Mouse (Mus musculus) liver, embryonic 14.5 days (tissue): Measurements from ENCODE around the gene Poldip2. TPM values are rescaled to one million over a fixed set of nuclear protein-coding genes. Genes with fewer than 3 reads are reported as not detected.
A peak's percentile ranks its signal among the peaks of the same experiment; 100 is the strongest.

Experiments
- ATAC-seq: fragments of 200-750 bp; cut with Nextera tagmentation; 2 replicates; pipeline ENCODE4 v1.8.0; 2017; ENCODE audit warnings: moderate number of reproducible peaks, mild to moderate bottlenecking, moderate library complexity; ENCODE audit not compliant: insufficient read depth
- DNase-seq, 3 experiments: peaks; one replicate each; pipeline ENCODE4 v3.0.0-alpha.2; 2012 to 2013; ENCODE audit warnings: low read depth in 3 of 3, low spot score in 3 of 3
- H3K27ac ChIP-seq: fragments of 300-500 bp; sonication (generic); 2 replicates; pipeline ENCODE4 v1.5.1; 2014; ENCODE audit warnings: moderate library complexity, mild to moderate bottlenecking, control low read depth, inconsistent platforms
- H3K27me3 ChIP-seq: fragments of 300-500 bp; sonication (generic); 2 replicates; pipeline ENCODE4 v1.6.1; 2014; ENCODE audit warnings: mild to moderate bottlenecking, low read length, moderate library complexity; ENCODE audit not compliant: control insufficient read depth, insufficient read depth
- H3K36me3 ChIP-seq: fragments of 300-500 bp; sonication (generic); replicated peaks from 2 replicates; pipeline ENCODE4 v1.6.1; 2014; ENCODE audit warnings: low read depth; ENCODE audit not compliant: control insufficient read depth, insufficient read depth
- H3K4me1 ChIP-seq, 2 experiments: fragments of 200-500 bp in 1 of 2; fragments of 300-500 bp in 1 of 2; sonication (generic) in 1 of 2; replicated peaks; 2 replicates each; pipeline ENCODE4 v1.6.1; 2012 to 2014; ENCODE audit warnings: antibody characterized with exemption in 1 of 2, inconsistent platforms in 1 of 2, low read length in 1 of 2; ENCODE audit not compliant: control insufficient read depth in 2 of 2, insufficient read depth in 2 of 2
- H3K4me2 ChIP-seq: fragments of 300-500 bp; sonication (generic); 2 replicates; pipeline ENCODE4 v1.6.1; 2014; ENCODE audit warnings: low read depth, mild to moderate bottlenecking, control low read depth, moderate library complexity
- H3K4me3 ChIP-seq, 2 experiments: fragments of 200-500 bp in 1 of 2; fragments of 300-500 bp in 1 of 2; sonication (generic) in 1 of 2; 2 replicates each; pipeline ENCODE4 v1.5.1; 2012 to 2014; ENCODE audit warnings: low read depth in 2 of 2, low read length in 2 of 2, mild to moderate bottlenecking in 2 of 2, control low read depth in 1 of 2, inconsistent platforms in 1 of 2, moderate library complexity in 1 of 2; ENCODE audit not compliant: insufficient read depth in 1 of 2
- H3K9ac ChIP-seq: fragments of 300-500 bp; sonication (generic); replicated peaks from 2 replicates; pipeline ENCODE4 v1.6.1; 2014; ENCODE audit warnings: mild to moderate bottlenecking, control low read depth, moderate library complexity
- H3K9me3 ChIP-seq: fragments of 300-500 bp; sonication (generic); 2 replicates; pipeline ENCODE4 v1.6.1; 2016; ENCODE audit warnings: low read length, mixed read lengths; ENCODE audit not compliant: control insufficient read depth
- CTCF ChIP-seq: IDR thresholded peaks from 2 replicates; pipeline ENCODE4 v1.5.1; 2016; ENCODE audit warnings: antibody characterized with exemption, low read depth, control low read depth
- EP300 ChIP-seq: IDR thresholded peaks from 2 replicates; pipeline ENCODE4 v1.6.1; 2016; ENCODE audit warnings: antibody characterized with exemption, low read depth
- WGBS: fragments of 180-500 bp; shearing (Covaris S2); extraction: QIAGEN DNeasy Blood & Tissue Kit; methylation state at CpG from one replicate; pipeline ENCODE4 v1.1.7; 2014; ENCODE audit not compliant: insufficient replicate concordance; 5-methylcytosine and 5-hydroxymethylcytosine counted together
- polyA plus RNA-seq, 2 experiments: library from polyadenylated mRNA; depleted of rRNA in 1 of 2; stranded (reverse) in 1 of 2; unstranded in 1 of 2; fragments of >200 nt; fragmentation: Nextera tagmentation in 1 of 2; extraction: Ambion mirVana in 1 of 2; gene quantifications; 2 replicates each; pipeline versions ENCODE4 v1.2.1 to v1.2.3; 2012 to 2014

The Poldip2 gene
- polyA plus RNA-seq, 2 experiments, result 28.2 to 57.2 TPM

DNA sequence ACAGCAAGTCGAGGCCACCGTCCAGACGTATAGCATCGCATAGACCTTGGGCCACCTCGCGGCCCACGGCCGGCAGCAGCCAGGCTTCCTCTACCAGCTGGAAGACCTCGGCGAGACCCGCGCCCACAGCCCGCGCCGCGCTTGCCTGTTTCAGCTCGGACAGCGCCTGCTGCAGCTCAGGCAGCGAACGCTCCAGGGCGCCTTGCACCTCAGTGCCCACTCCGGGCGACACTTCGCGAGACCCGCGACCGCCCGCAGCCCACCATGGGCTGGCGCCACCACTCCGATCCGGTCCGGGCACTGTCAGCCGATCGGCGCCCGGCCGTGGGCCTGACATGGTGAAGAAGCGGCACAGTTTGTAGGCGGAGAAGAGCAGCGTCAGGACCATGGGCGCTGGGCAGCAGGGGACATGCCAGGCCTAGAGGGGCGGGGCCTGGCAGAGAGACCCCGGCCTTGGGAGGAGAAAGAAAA lies 14.9 kb upstream of the Poldip2 start:
- Histone ChIP-seq H3K4me1 (no peaks in the 10 kb centered on the region; a peak in 1 of 4 replicates), H3K9ac (no peak overlapping the region), H3K36me3 (no peaks in the 10 kb centered on the region), H3K4me3 (peak overlapping the region; percentile 1 to 43; a peak in 2 of 4 replicates), H3K9me3 (no peaks in the 10 kb centered on the region), H3K4me2 (peak overlapping the region; percentile 65), H3K27me3 (peaks cover 36% of the 10 kb centered on the region), H3K27ac (no peak overlapping the region)
- TF ChIP-seq EP300, result no peak
- TF ChIP-seq CTCF, result no peak
- under 1% methylated on average over 44 of the region's 44 CpGs for WGBS
- ATAC-seq (no peak), DNase-seq (no peak)

- H3K27me3 ChIP-seq, result peaks cover 33% of the 10 kb centered on the region
- peak within 1 kb of the TSS; percentile 65 for H3K4me2 ChIP-seq
- peak; percentile 81 for ATAC-seq
- peak within 1 kb of the TSS; percentile 43 to 47 for H3K4me3 ChIP-seq
- DNase-seq, result peak; percentile 78 to 83 (median 80)
- 2% methylated on average over 36 of the region's 36 CpGs for WGBS
- TF ChIP-seq CTCF, result no peak
- no peak for TF ChIP-seq EP300
- no peaks in the 10 kb centered on the region; a peak in 1 of 4 replicates for H3K4me1 ChIP-seq
- peak within 1 kb of the TSS; percentile 36 for H3K9ac ChIP-seq
- no peaks in the 10 kb centered on the region for H3K36me3 ChIP-seq
- H3K9me3 ChIP-seq, result no peaks in the 10 kb centered on the region
- H3K27ac ChIP-seq, result no peak within 1 kb of the TSS
Observed at GRCm38 (mm10) chr11:78497544-78498522, 14.2 kb upstream of the Poldip2 start, which contains the start of gene Sarm1. Gene Sarm1 (minus strand): TSS chr11:78497754.

DNA sequence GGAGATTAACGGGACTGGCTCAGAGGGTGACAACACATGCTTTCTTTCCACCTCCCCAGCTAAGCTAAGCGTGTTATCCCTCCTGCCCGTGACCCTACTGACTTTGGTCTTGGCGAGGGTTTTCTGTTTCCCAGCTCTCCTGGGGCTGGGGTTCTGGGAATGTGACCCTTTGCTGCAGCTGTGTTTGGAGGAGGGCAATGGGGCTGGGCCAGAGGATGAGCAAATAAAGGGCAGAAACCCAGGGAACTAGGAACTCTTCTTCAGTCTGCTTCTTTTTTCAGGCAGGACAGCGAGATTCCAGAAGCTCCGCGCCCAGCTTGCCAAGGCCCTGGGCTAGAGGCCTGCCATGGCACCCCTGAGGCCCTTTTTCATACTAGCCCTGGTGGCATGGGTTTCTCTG lies 13.0 kb upstream of the Poldip2 start, which contains the start of gene Vtn:
TSS of gene Vtn (plus strand) at position 88 of the 400 bp plus-strand sequence.
- H3K4me2 ChIP-seq, result peak within 1 kb of the TSS; percentile 65
- no peak for TF ChIP-seq EP300
- TF ChIP-seq CTCF, result no peak
- H3K27ac ChIP-seq, result no peak within 1 kb of the TSS
- WGBS, result 59% methylated on average over 7 of the region's 7 CpGs
- H3K9ac ChIP-seq, result peak within 1 kb of the TSS; percentile 36
- H3K4me1 ChIP-seq, result no peaks in the 10 kb centered on the region; a peak in 1 of 4 replicates
- ATAC-seq (peak; percentile 27), DNase-seq (no peak)
- peak within 1 kb of the TSS; percentile 43 to 57 for H3K4me3 ChIP-seq
- peaks cover 33% of the 10 kb centered on the region for H3K27me3 ChIP-seq
- H3K9me3 ChIP-seq, result no peaks in the 10 kb centered on the region
- H3K36me3 ChIP-seq, result no peaks in the 10 kb centered on the region

GRCm38 (mm10) chr11:78499543-78499942 lies 12.4 kb upstream of the Poldip2 start:
- TF ChIP-seq CTCF, result no peak
- TF ChIP-seq EP300, result no peak
- H3K4me3 ChIP-seq, result peak overlapping the region; percentile 29 to 57

DNA sequence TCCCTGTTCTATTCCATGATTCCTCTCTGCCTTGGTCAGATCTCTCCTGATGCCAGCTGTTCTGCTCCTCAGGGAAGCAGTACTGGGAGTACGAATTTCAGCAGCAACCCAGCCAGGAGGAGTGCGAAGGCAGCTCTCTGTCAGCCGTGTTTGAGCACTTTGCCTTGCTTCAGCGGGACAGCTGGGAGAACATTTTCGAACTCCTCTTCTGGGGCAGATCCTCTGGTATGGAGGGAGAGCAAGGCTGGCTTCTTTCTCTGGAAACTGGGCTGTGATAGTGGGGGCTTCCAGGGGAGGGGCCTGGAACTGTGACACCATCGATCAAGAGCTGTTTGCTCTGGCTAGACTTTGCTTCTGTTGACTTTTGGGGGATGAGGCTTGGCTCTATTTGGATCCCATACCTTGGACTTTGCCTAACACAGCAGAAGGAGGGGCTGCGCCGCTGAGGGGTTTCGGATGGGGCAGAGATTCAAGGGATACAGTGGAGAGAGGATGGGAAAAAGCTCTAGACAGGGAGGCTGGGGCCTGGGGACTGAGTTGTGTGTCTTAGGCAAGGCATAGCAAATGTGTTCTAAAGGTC lies 11.3 kb upstream of the Poldip2 start:
- no peaks in the 10 kb centered on the region for H3K36me3 ChIP-seq
- peak overlapping the region; percentile 12; the same call in 1 of the 2 replicates for H3K9ac ChIP-seq
- peak overlapping the region; percentile 29 to 57 for H3K4me3 ChIP-seq
- H3K4me1 ChIP-seq, result no peaks in the 10 kb centered on the region; a peak in 1 of 4 replicates
- peaks cover 24% of the 10 kb centered on the region for H3K27me3 ChIP-seq
- no peaks in the 10 kb centered on the region for H3K9me3 ChIP-seq
- TF ChIP-seq CTCF (no peak), EP300 (no peak)
- ATAC-seq (peak; percentile 46), DNase-seq (peak in 1 of 3 experiments; percentile 39)
- peak overlapping the region; percentile 41 for H3K4me2 ChIP-seq
- H3K27ac ChIP-seq, result no peak overlapping the region
- WGBS, result 61% methylated on average over 9 of the region's 9 CpGs

More at GRCm38 (mm10) chr11:78499543-78499942, 12.4 kb upstream of the Poldip2 start:
- Histone ChIP-seq H3K27ac (no peak overlapping the region), H3K9me3 (no peaks in the 10 kb centered on the region), H3K27me3 (peaks cover 33% of the 10 kb centered on the region), H3K4me1 (no peaks in the 10 kb centered on the region; a peak in 1 of 4 replicates), H3K36me3 (no peaks in the 10 kb centered on the region), H3K4me2 (no peak overlapping the region; the same call in 1 of the 2 replicates), H3K9ac (no peak overlapping the region)
- no peak for ATAC-seq
- DNase-seq, result no peak
- WGBS, result 36% methylated on average over 16 of the region's 16 CpGs
